Mouse (Mus musculus) stomach, postnatal 0 days (tissue): ENCODE measurements around the gene Ywhah.

Experiments
- CTCF ChIP-seq: IDR thresholded peaks from 2 replicates; pipeline ENCODE4 v1.5.1; 2016; ENCODE audit warnings: antibody characterized with exemption, low read depth, mild to moderate bottlenecking, moderate library complexity
- EP300 ChIP-seq: optimal IDR thresholded peaks from 2 replicates; pipeline ENCODE3; 2016; ENCODE audit warnings: antibody characterized with exemption

- TF ChIP-seq CTCF = no peak
- TF ChIP-seq EP300 = no peak
Observed at GRCm38 (mm10) chr5:33001111-33001510, 17.5 kb upstream of the Ywhah start.
